13 mouse cellular contexts compared by ENCODE assay signal in genomic region chr6:6997956-6998355, GRCm38 (mm10).
"Had no signal": no experiment of that assay in that cellular context is flagged by ENCODE, and none has a peak within 500 bp of the region (broad histone marks: within the 10 kb centered on the region; RNA-seq: fewer than 3 reads in every experiment).

No protein-coding gene starts in this region.

- H3K36me3 ChIP-seq: midbrain, embryonic 13.5 days; midbrain, embryonic 15.5 days; neural tube, embryonic 12.5 days had no signal

- H3K27me3 ChIP-seq: midbrain, embryonic 13.5 days; midbrain, embryonic 15.5 days; neural tube, embryonic 12.5 days had no signal

- H3K9ac ChIP-seq: lung, embryonic 14.5 days; midbrain, embryonic 13.5 days; midbrain, embryonic 15.5 days; neural tube, embryonic 12.5 days had no signal

- ATAC-seq: midbrain, embryonic 13.5 days; midbrain, embryonic 15.5 days had no signal

- H3K4me3 ChIP-seq: midbrain, embryonic 13.5 days; midbrain, embryonic 15.5 days; neural tube, embryonic 12.5 days had no signal

- DNase-seq: lung, adult 18-20 months; lung, embryonic 14.5 days; lung, postnatal 10 days; lung, postnatal 4 days; right cerebral cortex, postnatal 14 days; spleen, adult 18-20 months; thymus, adult 18-20 months; thymus, postnatal 14 days; thymus, postnatal 36 days had no signal

- H3K4me2 ChIP-seq: lung, embryonic 14.5 days; midbrain, embryonic 11.5 days; midbrain, embryonic 13.5 days; midbrain, embryonic 15.5 days; neural tube, embryonic 12.5 days had no signal

- H3K9me3 ChIP-seq: midbrain, embryonic 13.5 days; midbrain, embryonic 15.5 days; neural tube, embryonic 12.5 days had no signal

- H3K27ac ChIP-seq: midbrain, embryonic 13.5 days; midbrain, embryonic 15.5 days; neural tube, embryonic 12.5 days had no signal

- H3K4me1 ChIP-seq: midbrain, embryonic 13.5 days; midbrain, embryonic 15.5 days; neural tube, embryonic 12.5 days had no signal
